Mouse (Mus musculus): ENCODE results near the gene Sipa1l2. TPM values are rescaled to one million over a fixed set of nuclear protein-coding genes. Genes with fewer than 3 reads are reported as not detected.
"Not testable (repeated sequence)": the region's sequence is repeated elsewhere in the genome, so short reads cannot be mapped to it uniquely, and the experiment has no call there.

Sipa1l2 gene
- polyA plus RNA-seq, 1 experiment from 2014 or later = 17.2 TPM

DNA sequence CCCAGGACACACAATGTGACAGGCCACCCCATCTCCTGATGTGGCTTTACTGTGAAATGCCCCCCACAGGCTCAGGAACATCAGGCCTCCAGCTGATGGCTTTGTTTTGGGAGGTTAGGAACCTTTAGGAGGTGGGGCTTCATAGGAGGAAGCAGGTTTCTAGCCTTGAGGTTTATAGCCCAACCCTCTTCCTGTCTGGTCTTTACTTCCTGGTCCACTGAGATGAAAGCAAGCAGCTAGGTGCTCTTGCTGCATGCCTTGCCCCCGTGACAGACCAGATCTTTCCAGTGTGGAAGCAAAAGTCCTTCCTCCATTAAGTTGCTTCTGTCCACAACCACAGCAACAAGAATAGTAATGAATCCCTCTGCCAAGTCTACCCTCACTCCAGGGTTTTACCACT, 38.0 kb downstream of the Sipa1l2 start:
- H3K36me3 ChIP-seq = no peaks in the 10 kb centered on the region
- 20% methylated on average over 1 of the region's 1 CpGs for WGBS
- peak overlapping the region; percentile 28; the same call in 1 of the 2 replicates for H3K27ac ChIP-seq
- no peak overlapping the region for H3K4me2 ChIP-seq (replicated peaks)
- H3K27me3 ChIP-seq = no peaks in the 10 kb centered on the region; the same call in 1 of the 2 replicates
- no peak overlapping the region for H3K9ac ChIP-seq
- H3K4me1 ChIP-seq = peaks cover 70% of the 10 kb centered on the region
- no peak for ATAC-seq (ENCODE audit: low FRiP score, low read depth)
- no peaks in the 10 kb centered on the region for H3K9me3 ChIP-seq
- no peak overlapping the region for H3K4me3 ChIP-seq

DNA sequence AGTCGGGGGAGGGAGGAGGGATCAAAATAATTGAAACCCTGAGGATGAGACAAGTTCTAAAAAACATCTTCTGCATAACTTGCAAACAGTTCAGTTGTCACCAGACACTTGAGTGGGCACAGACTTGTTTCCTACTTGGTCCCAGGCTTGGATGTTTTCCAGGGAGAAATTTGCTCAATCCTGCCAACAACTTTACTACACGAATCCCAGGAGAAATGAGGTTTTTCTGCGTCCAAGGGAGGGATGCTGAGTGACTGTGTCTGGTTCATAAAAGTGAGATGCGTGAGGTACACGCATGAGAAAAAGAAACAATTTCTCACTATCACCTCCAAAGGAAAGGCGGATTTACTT, 38.5 kb downstream of the Sipa1l2 start:
- no peaks in the 10 kb centered on the region for H3K36me3 ChIP-seq
- H3K4me1 ChIP-seq = peaks cover 70% of the 10 kb centered on the region
- H3K4me2 ChIP-seq (replicated peaks) = no peak overlapping the region
- no peak overlapping the region for H3K27ac ChIP-seq
- no peaks in the 10 kb centered on the region; the same call in 1 of the 2 replicates for H3K27me3 ChIP-seq
- 32% methylated on average over 6 of the region's 6 CpGs for WGBS
- no peak for ATAC-seq (ENCODE audit: low FRiP score, low read depth)
- H3K9ac ChIP-seq = no peak overlapping the region
- H3K4me3 ChIP-seq = no peak overlapping the region
- no peaks in the 10 kb centered on the region for H3K9me3 ChIP-seq

DNA sequence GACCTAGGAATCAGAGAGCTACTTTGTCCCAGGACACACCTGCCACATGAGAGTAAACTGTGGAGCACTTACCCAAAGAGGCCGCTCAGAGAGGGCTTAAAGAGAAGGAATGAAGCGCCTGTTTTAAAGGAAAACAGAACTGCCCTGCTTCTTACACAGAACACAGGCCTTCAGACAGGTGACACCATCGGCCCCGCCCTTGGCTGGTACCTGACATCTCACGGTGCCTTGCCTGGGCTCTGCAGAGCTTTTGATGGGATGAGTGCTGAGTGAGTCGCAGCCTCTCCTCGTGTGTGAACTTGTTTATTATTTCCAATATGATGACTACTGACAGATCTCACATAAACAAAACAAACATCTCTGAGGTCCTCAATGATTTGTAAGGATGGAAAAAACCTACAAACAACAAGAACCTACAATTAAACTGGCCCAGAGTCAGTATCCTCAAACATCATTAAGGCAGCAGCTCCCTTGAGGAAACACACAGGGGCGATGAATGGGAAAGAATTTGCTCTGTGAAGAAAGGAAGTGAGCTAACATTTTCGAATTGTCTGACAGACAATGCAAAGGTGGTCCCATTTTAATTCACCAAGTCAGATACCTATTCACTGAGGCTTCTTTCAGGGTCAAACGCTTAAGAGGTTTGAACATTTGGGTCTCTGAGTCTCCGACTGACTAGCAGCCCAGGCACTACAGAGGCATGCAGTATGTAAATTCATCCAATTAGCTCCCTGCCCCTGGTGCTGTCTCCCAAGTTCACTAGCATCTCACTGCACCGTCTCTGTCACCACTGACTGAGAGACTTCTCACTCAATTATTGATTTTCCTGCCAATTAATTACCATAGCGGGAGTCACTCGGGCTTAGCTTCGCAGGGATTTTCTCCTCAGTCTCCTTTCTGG, 39.2 kb downstream of the Sipa1l2 start:
- 52% methylated on average over 15 of the region's 15 CpGs for WGBS
- Histone ChIP-seq H3K4me2 (replicated peaks) (no peak overlapping the region), H3K4me3 (no peak overlapping the region), H3K27me3 (no peaks in the 10 kb centered on the region; the same call in 1 of the 2 replicates), H3K36me3 (no peaks in the 10 kb centered on the region), H3K9me3 (no peaks in the 10 kb centered on the region), H3K27ac (no peak overlapping the region), H3K4me1 (peaks cover 75% of the 10 kb centered on the region), H3K9ac (no peak overlapping the region)
- no peak for ATAC-seq (ENCODE audit: low FRiP score, low read depth)

- no peaks in the 10 kb centered on the region for H3K36me3 ChIP-seq
- no peak overlapping the region for H3K27ac ChIP-seq
- H3K4me3 ChIP-seq = no peak overlapping the region
- no peak for ATAC-seq (ENCODE audit: low FRiP score, low read depth)
- 69% methylated on average over 6 of the region's 6 CpGs for WGBS
- peaks cover 81% of the 10 kb centered on the region for H3K4me1 ChIP-seq
- no peaks in the 10 kb centered on the region for H3K9me3 ChIP-seq
- no peak overlapping the region for H3K4me2 ChIP-seq (replicated peaks)
- H3K27me3 ChIP-seq = no peaks in the 10 kb centered on the region; the same call in 1 of the 2 replicates
- no peak overlapping the region for H3K9ac ChIP-seq
These were observed 40.6 kb downstream of the Sipa1l2 start for GRCm38 (mm10) chr8:125529019-125529418.

DNA sequence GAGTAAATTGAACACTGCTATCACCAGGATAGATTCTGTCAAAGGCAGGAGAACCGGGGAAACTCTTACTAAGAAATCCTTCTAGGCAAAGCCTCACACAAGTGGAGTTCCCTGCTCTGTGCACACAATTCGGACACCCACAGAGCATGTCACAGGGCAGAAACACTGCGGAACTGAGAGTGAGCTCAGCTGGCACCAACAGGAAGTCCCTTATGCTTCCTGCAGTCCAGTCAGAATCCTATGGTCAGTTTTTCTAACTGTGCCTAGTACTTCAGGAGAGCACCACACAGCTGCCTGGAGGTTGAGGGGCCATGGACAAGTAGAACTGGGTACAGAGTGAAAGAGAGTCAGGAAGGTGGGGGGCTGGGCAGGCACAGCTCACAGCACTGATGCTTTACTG, 41.7 kb downstream of the Sipa1l2 start:
- WGBS = 53% methylated on average over 3 of the region's 3 CpGs

GRCm38 (mm10) chr8:125526999-125527398, 42.6 kb downstream of the Sipa1l2 start:
- no peaks in the 10 kb centered on the region for H3K36me3 ChIP-seq
- no peak overlapping the region for H3K9ac ChIP-seq
- peak overlapping the region; percentile 33; the same call in 1 of the 2 replicates for H3K27ac ChIP-seq
- H3K27me3 ChIP-seq = no peaks in the 10 kb centered on the region; the same call in 1 of the 2 replicates
- peak overlapping the region; percentile 38 for H3K4me2 ChIP-seq (replicated peaks)
- peaks cover 79% of the 10 kb centered on the region for H3K4me1 ChIP-seq
- no peak overlapping the region for H3K4me3 ChIP-seq
- no peak for ATAC-seq (ENCODE audit: low FRiP score, low read depth)
- H3K9me3 ChIP-seq = no peaks in the 10 kb centered on the region
- 3% methylated on average over 7 of the region's 7 CpGs for WGBS

More for the DNA sequence above, 41.7 kb downstream of the Sipa1l2 start:
- no peak overlapping the region for H3K4me3 ChIP-seq
- ATAC-seq (ENCODE audit: low FRiP score, low read depth) = no peak
- H3K27ac ChIP-seq = no peak overlapping the region
- no peak overlapping the region for H3K4me2 ChIP-seq (replicated peaks)
- no peak overlapping the region for H3K9ac ChIP-seq
- peaks cover 79% of the 10 kb centered on the region for H3K4me1 ChIP-seq
- H3K27me3 ChIP-seq = no peaks in the 10 kb centered on the region; the same call in 1 of the 2 replicates
- no peaks in the 10 kb centered on the region for H3K36me3 ChIP-seq
- H3K9me3 ChIP-seq = no peaks in the 10 kb centered on the region

DNA sequence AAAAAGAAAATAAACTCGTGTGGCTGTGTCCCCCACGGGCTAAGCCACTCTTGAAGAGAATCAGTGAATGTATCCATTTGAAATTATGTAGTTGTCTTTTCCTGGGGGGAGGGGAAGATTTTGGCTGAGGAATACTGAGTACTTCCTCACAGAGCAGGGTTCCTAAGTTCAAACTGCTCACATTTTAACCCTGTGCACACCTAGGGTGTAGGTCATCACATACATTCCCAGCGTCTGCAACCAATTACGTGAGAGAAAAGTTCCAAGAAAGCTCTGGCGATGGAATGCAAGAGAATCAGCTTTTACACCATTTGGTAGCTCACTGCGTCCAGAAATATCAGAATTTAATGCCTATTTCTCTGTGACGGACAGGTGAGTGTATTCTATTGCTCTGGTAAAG, 43.0 kb downstream of the Sipa1l2 start:
- peak overlapping the region; percentile 33; the same call in 1 of the 2 replicates for H3K27ac ChIP-seq
- H3K9ac ChIP-seq = no peak overlapping the region
- H3K4me1 ChIP-seq = peaks cover 77% of the 10 kb centered on the region
- no peaks in the 10 kb centered on the region for H3K36me3 ChIP-seq
- H3K27me3 ChIP-seq = no peaks in the 10 kb centered on the region; the same call in 1 of the 2 replicates
- no peaks in the 10 kb centered on the region for H3K9me3 ChIP-seq
- H3K4me3 ChIP-seq = no peak overlapping the region
- ATAC-seq (ENCODE audit: low FRiP score, low read depth) = no peak
- peak overlapping the region; percentile 38 for H3K4me2 ChIP-seq (replicated peaks)
- WGBS = 12% methylated on average over 7 of the region's 7 CpGs

DNA sequence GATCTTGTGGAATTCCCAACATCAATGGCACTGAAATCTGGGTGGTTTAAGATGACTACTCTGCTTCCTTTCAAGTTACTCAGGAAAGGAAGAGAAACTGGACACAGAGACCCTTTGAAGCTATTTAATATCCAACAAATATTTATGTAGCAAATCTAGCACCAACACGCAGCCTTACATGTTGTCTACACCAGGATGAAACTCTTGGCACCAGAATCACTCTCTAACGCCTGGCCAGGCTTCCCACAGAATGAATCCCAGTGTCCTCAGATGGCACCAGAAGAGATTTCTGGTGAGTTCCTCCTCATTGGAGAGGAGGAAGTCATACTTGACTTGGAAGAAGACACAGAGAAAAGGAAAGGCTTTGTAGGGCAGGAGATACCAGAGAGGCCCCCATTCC, 45.1 kb downstream of the Sipa1l2 start:
- Histone ChIP-seq H3K27ac (no peak overlapping the region), H3K4me1 (peaks cover 68% of the 10 kb centered on the region), H3K36me3 (no peaks in the 10 kb centered on the region), H3K4me3 (no peak overlapping the region), H3K9me3 (no peaks in the 10 kb centered on the region), H3K27me3 (no peaks in the 10 kb centered on the region), H3K4me2 (replicated peaks) (no peak overlapping the region), H3K9ac (no peak overlapping the region)
- no peak for ATAC-seq (ENCODE audit: low FRiP score, low read depth)
- 82% methylated on average over 2 of the region's 2 CpGs for WGBS

- H3K4me3 ChIP-seq = no peak overlapping the region
- H3K4me2 ChIP-seq (replicated peaks) = no peak overlapping the region
- H3K36me3 ChIP-seq = no peaks in the 10 kb centered on the region; the same call in 1 of the 2 replicates
- H3K27me3 ChIP-seq = no peaks in the 10 kb centered on the region
- 40% methylated on average over 5 of the region's 5 CpGs for WGBS
- no peak overlapping the region for H3K27ac ChIP-seq
- H3K4me1 ChIP-seq = peaks cover 66% of the 10 kb centered on the region
- ATAC-seq (ENCODE audit: low FRiP score, low read depth) = 0 out of 2 replicates have a peak, but pooled peaks have one; percentile 28
- H3K9ac ChIP-seq = no peak overlapping the region
- H3K9me3 ChIP-seq = no peaks in the 10 kb centered on the region
These were observed 46.4 kb downstream of the Sipa1l2 start for GRCm38 (mm10) chr8:125523213-125523612.

- Histone ChIP-seq H3K4me2 (replicated peaks) (no peak overlapping the region), H3K9me3 (no peaks in the 10 kb centered on the region), H3K27ac (no peak overlapping the region), H3K9ac (no peak overlapping the region), H3K4me1 (peaks cover 59% of the 10 kb centered on the region), H3K36me3 (no peaks in the 10 kb centered on the region; the same call in 1 of the 2 replicates), H3K4me3 (no peak overlapping the region), H3K27me3 (no peaks in the 10 kb centered on the region)
- ATAC-seq (ENCODE audit: low FRiP score, low read depth) = no peak
- WGBS = 67% methylated on average over 6 of the region's 6 CpGs
These were observed 47.5 kb downstream of the Sipa1l2 start for GRCm38 (mm10) chr8:125522151-125522550.

GRCm38 (mm10) chr8:125521087-125521486, 48.5 kb downstream of the Sipa1l2 start:
- H3K4me2 ChIP-seq (replicated peaks) = no peak overlapping the region
- peaks cover 48% of the 10 kb centered on the region for H3K4me1 ChIP-seq
- 48% methylated on average over 7 of the region's 7 CpGs for WGBS

GRCm38 (mm10) chr8:125520308-125520707, 49.3 kb downstream of the Sipa1l2 start:
- H3K4me1 ChIP-seq = peaks cover 42% of the 10 kb centered on the region
- H3K9ac ChIP-seq; H3K4me3 ChIP-seq; H3K27me3 ChIP-seq; H3K27ac ChIP-seq; H3K4me2 ChIP-seq (replicated peaks); H3K9me3 ChIP-seq; ATAC-seq (ENCODE audit: low FRiP score, low read depth); H3K36me3 ChIP-seq: not testable (repeated sequence)
- 89% methylated on average over 2 of the region's 2 CpGs for WGBS

More at GRCm38 (mm10) chr8:125521087-125521486, 48.5 kb downstream of the Sipa1l2 start:
- H3K27me3 ChIP-seq = no peaks in the 10 kb centered on the region
- ATAC-seq (ENCODE audit: low FRiP score, low read depth) = no peak
- no peaks in the 10 kb centered on the region for H3K9me3 ChIP-seq
- H3K27ac ChIP-seq = no peak overlapping the region
- H3K9ac ChIP-seq = no peak overlapping the region
- no peak overlapping the region for H3K4me3 ChIP-seq
- no peaks in the 10 kb centered on the region; the same call in 1 of the 2 replicates for H3K36me3 ChIP-seq
